22 mouse cellular contexts compared by ENCODE assay signal in genomic region chr1:87699890-87700448, GRCm38 (mm10). TPM values are rescaled to one million over a fixed set of nuclear protein-coding genes. Genes with fewer than 3 reads are reported as not detected.
A peak's percentile ranks its signal among the peaks of the same experiment; 100 is the strongest.
DNase-seq lines count a peak whose midpoint lies in the region; ATAC-seq and TF ChIP-seq lines count a peak whose summit lies in the region.
"Had no signal": no experiment of that assay in that cellular context is flagged by ENCODE, and none has a peak within 500 bp of the region (broad histone marks: within the 10 kb centered on the region; RNA-seq: fewer than 3 reads in every experiment).

No protein-coding gene starts in this region.

- H3K4me2 ChIP-seq in lung, embryonic 14.5 days: no peak overlapping the region
- H3K4me2 ChIP-seq: forebrain, embryonic 15.5 days; heart, embryonic 15.5 days; hindbrain, embryonic 13.5 days; limb, embryonic 15.5 days had no signal

- H3K27me3 ChIP-seq in lung, embryonic 14.5 days (ENCODE audit: insufficient read depth, low read length): no peaks in the 10 kb centered on the region
- H3K27me3 ChIP-seq: forebrain, embryonic 15.5 days; heart, embryonic 15.5 days; hindbrain, embryonic 13.5 days; limb, embryonic 15.5 days had no signal

- no peak overlapping the region for H3K4me3 ChIP-seq in lung, embryonic 14.5 days (ENCODE audit: low read depth, low read length)
- H3K4me3 ChIP-seq: embryonic facial prominence, embryonic 10.5 days; forebrain, embryonic 15.5 days; heart, embryonic 15.5 days; hindbrain, embryonic 13.5 days; limb, embryonic 15.5 days had no signal

- peaks cover 3% of the 10 kb centered on the region; the same call in 1 of the 2 replicates for H3K4me1 ChIP-seq in lung, embryonic 14.5 days (ENCODE audit: insufficient read depth)
- H3K4me1 ChIP-seq: embryonic facial prominence, embryonic 10.5 days; forebrain, embryonic 15.5 days; hindbrain, embryonic 13.5 days; limb, embryonic 15.5 days had no signal

- no peaks in the 10 kb centered on the region for H3K9me3 ChIP-seq in lung, embryonic 14.5 days (ENCODE audit: low read depth, low read length)
- H3K9me3 ChIP-seq: embryonic facial prominence, embryonic 10.5 days; forebrain, embryonic 15.5 days; heart, embryonic 15.5 days; hindbrain, embryonic 13.5 days; limb, embryonic 15.5 days had no signal

- no peak for DNase-seq in frontal cortex, postnatal 25 days (ENCODE audit: low spot score in 2 of 2)
- peak; percentile 21 for DNase-seq in layer of hippocampus, adult 11-12 months (ENCODE audit: low spot score)
- no peak for DNase-seq in layer of hippocampus, postnatal 36 days
- peak; percentile 44 for DNase-seq in lung, embryonic 14.5 days
- DNase-seq in lung, postnatal 36 days: no peak
- peak; percentile 52 for DNase-seq in 416B (ENCODE audit: low read depth)
- no peak for DNase-seq in cerebellum, adult 11 months
- DNase-seq: adrenal gland, postnatal 14 days; cerebellum, adult 9-11 months; heart, postnatal 36 days; kidney, adult 11 months; left cerebral cortex, postnatal 4 days; lung, adult 18-20 months; midbrain, embryonic 14.5 days; right cerebral cortex, postnatal 14 days; spleen, adult 18-20 months had no signal

- 55% methylated on average over 5 of the region's 5 CpGs for WGBS in lung, embryonic 14.5 days

- no peak overlapping the region for H3K9ac ChIP-seq in lung, embryonic 14.5 days
- H3K9ac ChIP-seq: forebrain, embryonic 15.5 days; heart, embryonic 15.5 days; hindbrain, embryonic 13.5 days; limb, embryonic 15.5 days had no signal

- H3K27ac ChIP-seq in lung, embryonic 14.5 days (ENCODE audit: low read depth): no peak overlapping the region; the same call in 1 of the 2 replicates
- H3K27ac ChIP-seq: embryonic facial prominence, embryonic 10.5 days; forebrain, embryonic 15.5 days; heart, embryonic 15.5 days; hindbrain, embryonic 13.5 days; limb, embryonic 15.5 days had no signal

- no peak for TF ChIP-seq CTCF in lung, embryonic 14.5 days (IDR thresholded peaks at IDR 0.05; ENCODE audit: low read depth)

- ATAC-seq in frontal cortex, adult (ENCODE audit: low TSS enrichment): peak; percentile 47
- ATAC-seq in lung, embryonic 14.5 days (ENCODE audit: insufficient read depth): peak; percentile 42; the same call in 1 of the 2 replicates
- ATAC-seq: forebrain, embryonic 15.5 days had no signal

- H3K36me3 ChIP-seq in lung, embryonic 14.5 days (ENCODE audit: insufficient read depth): no peaks in the 10 kb centered on the region
- H3K36me3 ChIP-seq: embryonic facial prominence, embryonic 10.5 days; forebrain, embryonic 15.5 days; heart, embryonic 15.5 days; hindbrain, embryonic 13.5 days; limb, embryonic 15.5 days had no signal

RNA-seq across cellular contexts. Expression of gene Atg16l1, which starts 55.7 kb away (rescaled TPM):
- total RNA-seq in layer of hippocampus, postnatal 36 days (2021): 10 to 100 TPM; 60.0 to 66.0 TPM
- 27.0 and 31.5 TPM in 2 replicates for polyA plus RNA-seq in lung, embryonic 14.5 days (2014; fragmentation: Nextera tagmentation; extraction: Ambion mirVana)

Comparison
In these comparisons a context has a peak if more than half of its experiments do, and no peak if none do; other contexts are left out.
1. DNase-seq: peak in layer of hippocampus, adult 11-12 months (single experiment), lung, embryonic 14.5 days (single experiment) and 416B (single experiment); none in frontal cortex, postnatal 25 days (0 of 2), layer of hippocampus, postnatal 36 days (0 of 2), lung, postnatal 36 days (single experiment) and cerebellum, adult 11 months (single experiment).